Mouse (Mus musculus) forebrain, embryonic 10.5 days (tissue): ENCODE measurements around the gene Agpat4. TPM values are rescaled to one million over a fixed set of nuclear protein-coding genes. Genes with fewer than 3 reads are reported as not detected.
"Not testable (repeated sequence)": the region's sequence is repeated elsewhere in the genome, so short reads cannot be mapped to it uniquely, and the experiment has no call there.

Experiments
- DNase-seq: peaks from one replicate; pipeline ENCODE4 v3.0.0-alpha.2; 2017; ENCODE audit warnings: low spot score; ENCODE audit errors: extremely low spot score
- H3K27ac ChIP-seq: fragments of 300-500 bp; sonication (generic); 2 replicates; pipeline ENCODE4 v1.5.1; 2016; ENCODE audit warnings: mild to moderate bottlenecking
- H3K27me3 ChIP-seq: fragments of 300-500 bp; sonication (generic); 2 replicates; pipeline ENCODE4 v1.6.1; 2016; ENCODE audit warnings: mild to moderate bottlenecking; ENCODE audit not compliant: poor library complexity, severe bottlenecking
- H3K36me3 ChIP-seq: fragments of 300-500 bp; sonication (generic); replicated peaks from 2 replicates; pipeline ENCODE4 v1.6.1; 2016; ENCODE audit warnings: mild to moderate bottlenecking, moderate library complexity
- H3K4me1 ChIP-seq: fragments of 300-500 bp; sonication (generic); 2 replicates; pipeline ENCODE4 v1.6.1; 2016
- H3K4me3 ChIP-seq: fragments of 300-500 bp; sonication (generic); 2 replicates; pipeline ENCODE4 v1.5.1; 2016; ENCODE audit warnings: mild to moderate bottlenecking, moderate library complexity
- H3K9me3 ChIP-seq: fragments of 300-500 bp; sonication (generic); 2 replicates; pipeline ENCODE4 v1.6.1; 2016; ENCODE audit warnings: mild to moderate bottlenecking, moderate library complexity
- WGBS: fragments of 180-500 bp; shearing (Covaris S2); methylation state at CpG from one replicate; pipeline ENCODE4 v1.1.7; 2016; 5-methylcytosine and 5-hydroxymethylcytosine counted together
- polyA plus RNA-seq: library from polyadenylated mRNA; unstranded; fragments of >200 nt; fragmentation: Nextera tagmentation; extraction: Ambion mirVana; gene quantifications from 2 replicates; pipeline ENCODE4 v1.2.1, GENCODE M21; 2016

Agpat4 gene
- polyA plus RNA-seq, 1 experiment from 2014 or later = 42.2 TPM

DNA sequence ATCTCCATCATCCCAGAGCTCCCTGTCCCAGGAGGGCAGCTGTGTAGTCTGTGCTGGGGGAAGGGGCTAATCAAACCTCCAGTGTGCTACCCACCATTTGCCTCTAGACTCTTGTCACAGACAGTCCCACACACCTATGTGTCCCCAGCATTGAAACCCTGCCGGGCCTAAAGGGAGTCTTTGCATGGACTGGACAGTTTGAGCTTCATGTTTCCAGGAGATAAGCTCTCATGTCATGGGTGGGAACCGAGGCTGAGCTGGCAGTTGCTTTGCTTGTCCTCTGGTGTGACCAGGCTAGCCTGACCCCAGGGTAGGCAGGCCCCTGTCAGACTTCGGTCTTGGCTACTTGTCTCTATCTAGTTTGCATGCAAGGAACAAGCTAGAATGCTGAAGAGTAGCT, 87.7 kb downstream of the Agpat4 start:
- WGBS = 70% methylated on average over 3 of the region's 3 CpGs
- Histone ChIP-seq H3K36me3 (peaks cover 29% of the 10 kb centered on the region), H3K4me1 (peaks cover 52% of the 10 kb centered on the region), H3K4me3 (no peak overlapping the region), H3K27ac (peak overlapping the region; percentile 80), H3K27me3 (no peaks in the 10 kb centered on the region), H3K9me3 (no peaks in the 10 kb centered on the region)
- DNase-seq = no peak

DNA sequence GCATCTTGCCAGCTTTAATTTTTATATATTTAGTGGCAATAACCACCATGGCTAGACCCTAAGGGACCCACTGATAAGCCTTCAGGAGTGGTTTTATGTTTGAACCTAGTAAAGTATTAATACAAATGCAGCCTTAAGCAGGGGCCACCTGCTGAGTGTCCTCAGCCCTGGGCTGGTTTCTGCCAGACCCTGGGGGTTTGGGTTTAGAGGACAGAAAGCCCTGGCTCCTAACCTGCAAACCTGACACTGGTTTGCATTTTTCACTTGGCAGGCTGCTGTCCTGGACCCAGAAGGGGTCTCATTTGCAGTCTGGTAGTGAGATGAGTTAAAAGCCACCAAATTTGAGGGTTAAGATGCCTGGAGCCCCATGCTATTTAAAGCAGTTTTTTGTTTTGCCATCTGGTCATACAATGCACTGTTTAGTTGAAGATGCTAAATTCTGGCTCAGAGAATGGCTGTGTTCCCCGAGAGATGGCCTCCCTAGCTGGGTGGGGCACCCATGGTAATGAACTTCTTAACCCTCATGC, 88.6 kb downstream of the Agpat4 start:
- H3K36me3 ChIP-seq = peaks cover 37% of the 10 kb centered on the region
- 43% methylated on average over 1 of the region's 1 CpGs for WGBS
- peaks cover 52% of the 10 kb centered on the region for H3K4me1 ChIP-seq
- H3K9me3 ChIP-seq = no peaks in the 10 kb centered on the region
- no peaks in the 10 kb centered on the region for H3K27me3 ChIP-seq
- peak overlapping the region; percentile 65 for H3K27ac ChIP-seq
- no peak for DNase-seq
- no peak overlapping the region for H3K4me3 ChIP-seq

DNA sequence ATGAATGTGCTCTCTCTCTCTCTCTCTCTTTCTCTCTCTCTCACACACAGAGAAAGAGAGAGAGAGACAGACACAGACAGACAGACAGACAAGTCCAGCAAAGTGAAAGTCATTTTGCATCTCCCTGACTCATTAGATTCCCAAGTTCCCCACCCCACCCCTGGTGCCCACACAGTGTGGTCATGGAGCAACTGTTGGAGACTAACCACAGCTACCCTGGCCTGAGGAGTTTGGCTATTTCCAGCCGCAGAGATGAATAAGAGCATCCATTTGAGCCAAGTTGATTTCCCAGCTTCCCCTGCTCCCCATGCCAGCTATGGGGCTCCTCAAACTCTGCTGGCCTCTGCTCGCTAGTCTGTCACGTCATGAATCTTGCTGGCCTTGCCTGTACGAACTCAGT, 91.0 kb downstream of the Agpat4 start:
- no peaks in the 10 kb centered on the region for H3K9me3 ChIP-seq
- H3K27me3 ChIP-seq = no peaks in the 10 kb centered on the region
- 91% methylated on average over 4 of the region's 4 CpGs for WGBS
- peaks cover 52% of the 10 kb centered on the region for H3K36me3 ChIP-seq
- peak overlapping the region; percentile 25; the same call in 1 of the 2 replicates for H3K27ac ChIP-seq
- H3K4me3 ChIP-seq = no peak overlapping the region
- peaks cover 38% of the 10 kb centered on the region for H3K4me1 ChIP-seq
- no peak for DNase-seq

DNA sequence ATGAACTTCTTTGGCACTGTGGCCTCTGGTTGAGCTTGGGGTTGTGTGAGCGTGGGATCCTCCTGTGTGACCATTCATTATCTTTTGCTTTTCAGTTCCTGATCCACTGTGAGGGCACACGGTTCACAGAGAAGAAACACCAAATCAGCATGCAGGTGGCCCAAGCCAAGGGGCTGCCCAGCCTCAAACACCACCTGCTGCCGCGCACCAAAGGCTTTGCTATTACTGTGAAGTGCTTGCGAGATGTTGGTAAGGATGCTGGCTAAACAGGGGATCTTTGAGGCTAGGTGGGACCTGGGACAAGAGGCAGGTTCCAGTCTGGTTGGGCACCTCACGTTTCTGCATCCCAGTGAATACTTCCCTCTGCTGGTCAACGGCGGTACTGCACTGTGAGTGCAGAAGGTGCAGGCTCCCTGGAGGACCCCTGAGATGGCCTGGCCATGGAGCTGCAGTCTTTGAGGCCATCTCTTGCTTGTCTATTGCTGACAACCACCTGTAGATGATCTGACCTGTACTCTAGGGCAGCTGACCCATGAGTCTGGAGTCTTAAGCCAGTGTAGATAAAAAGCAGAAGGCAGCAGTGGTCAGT, 92.1 kb downstream of the Agpat4 start:
- H3K4me3 ChIP-seq = no peak overlapping the region
- no peak overlapping the region for H3K27ac ChIP-seq
- H3K36me3 ChIP-seq = peaks cover 64% of the 10 kb centered on the region
- peak; percentile 84 for DNase-seq
- H3K27me3 ChIP-seq = no peaks in the 10 kb centered on the region
- peaks cover 26% of the 10 kb centered on the region for H3K4me1 ChIP-seq
- no peaks in the 10 kb centered on the region for H3K9me3 ChIP-seq
- 36% methylated on average over 8 of the region's 8 CpGs for WGBS

DNA sequence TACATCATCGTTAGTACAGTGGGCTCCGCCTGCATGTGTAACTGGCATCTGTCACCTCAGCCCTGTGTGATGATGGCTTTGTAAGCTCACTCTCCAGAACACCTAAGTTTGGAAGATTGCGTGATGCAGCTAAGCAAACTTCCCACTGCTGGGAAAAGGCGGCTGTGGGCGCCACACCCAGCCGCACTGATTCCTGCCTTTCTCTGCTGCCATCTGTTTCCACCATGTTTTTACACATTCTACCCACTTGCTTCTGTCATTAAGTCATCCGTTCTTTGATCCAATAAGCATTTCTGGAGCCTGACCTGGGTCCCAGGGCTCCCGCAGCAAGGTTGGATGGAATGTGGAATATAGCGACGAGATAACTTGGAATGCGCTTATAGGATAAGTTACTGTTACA, 93.4 kb downstream of the Agpat4 start:
- DNase-seq = no peak
- 94% methylated on average over 11 of the region's 11 CpGs for WGBS
- Histone ChIP-seq H3K9me3 (no peaks in the 10 kb centered on the region), H3K36me3 (peaks cover 77% of the 10 kb centered on the region), H3K27me3 (no peaks in the 10 kb centered on the region), H3K27ac (no peak overlapping the region), H3K4me1 (peaks cover 15% of the 10 kb centered on the region), H3K4me3 (no peak overlapping the region)

DNA sequence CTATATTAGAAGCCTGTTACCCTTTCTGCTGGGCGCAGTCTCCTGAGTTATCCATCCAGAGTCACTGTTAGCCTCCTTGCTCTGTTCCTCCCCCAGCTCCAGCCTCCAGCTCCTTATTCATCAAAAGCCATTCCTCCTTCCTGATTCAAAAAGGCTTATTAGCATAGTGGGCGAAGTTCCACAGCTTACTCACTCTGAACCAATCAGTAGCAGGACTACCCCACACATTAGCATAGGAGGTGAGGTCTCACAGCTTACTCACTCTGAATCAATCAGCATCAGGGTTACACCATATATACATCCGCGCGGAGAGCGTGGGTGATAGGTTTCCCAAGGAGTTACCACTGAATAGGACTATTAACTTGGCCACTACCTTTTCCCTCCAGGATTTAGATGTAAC, 93.8 kb downstream of the Agpat4 start:
- no peaks in the 10 kb centered on the region for H3K27me3 ChIP-seq
- no peak overlapping the region for H3K27ac ChIP-seq
- peaks cover 81% of the 10 kb centered on the region for H3K36me3 ChIP-seq
- no peak for DNase-seq
- H3K9me3 ChIP-seq = no peaks in the 10 kb centered on the region
- WGBS = 90% methylated on average over 6 of the region's 6 CpGs
- peaks cover 10% of the 10 kb centered on the region for H3K4me1 ChIP-seq
- H3K4me3 ChIP-seq = no peak overlapping the region

DNA sequence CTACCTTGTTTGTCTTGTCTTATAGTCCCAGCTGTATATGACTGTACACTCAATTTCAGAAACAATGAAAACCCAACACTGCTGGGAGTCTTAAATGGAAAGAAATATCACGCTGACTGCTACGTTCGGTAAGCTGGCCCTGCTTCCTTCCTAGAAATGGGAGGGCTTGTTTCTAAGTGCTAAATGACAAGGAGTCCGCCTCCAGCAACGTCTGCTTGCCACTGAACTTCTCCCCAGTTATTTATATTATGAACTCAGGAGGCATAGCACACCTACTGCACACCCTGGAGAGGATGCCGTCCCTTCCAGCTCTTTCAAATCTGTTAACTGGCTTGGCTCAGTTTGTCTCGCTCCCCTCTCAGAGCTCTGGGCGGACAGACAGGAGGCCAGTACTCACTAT, 94.9 kb downstream of the Agpat4 start:
- Histone ChIP-seq H3K36me3 (peaks cover 92% of the 10 kb centered on the region), H3K27ac (no peak overlapping the region), H3K4me1 (no peaks in the 10 kb centered on the region), H3K4me3 (no peak overlapping the region), H3K9me3 (no peaks in the 10 kb centered on the region), H3K27me3 (no peaks in the 10 kb centered on the region)
- 92% methylated on average over 8 of the region's 8 CpGs for WGBS
- no peak for DNase-seq

DNA sequence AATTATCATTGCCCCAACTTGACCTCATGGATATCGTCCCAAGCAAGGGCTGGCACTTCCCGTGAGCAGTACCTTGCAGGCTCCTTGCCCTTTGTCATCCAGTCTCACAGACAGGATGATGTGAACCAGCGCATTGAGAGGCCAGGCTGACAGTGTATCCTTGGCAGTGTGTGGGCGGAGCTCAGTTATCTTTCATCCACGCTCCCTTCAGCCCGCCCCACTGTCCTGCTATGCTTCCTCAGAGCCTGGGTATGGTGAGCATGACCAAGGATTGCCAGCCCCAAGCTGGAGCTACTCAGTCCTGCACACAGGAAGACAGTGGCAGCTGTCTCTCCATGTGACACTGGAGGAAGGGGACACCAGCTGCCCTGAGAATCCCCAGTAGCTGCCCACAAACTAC, 97.7 kb downstream of the Agpat4 start:
- WGBS = 85% methylated on average over 6 of the region's 6 CpGs
- no peaks in the 10 kb centered on the region for H3K4me1 ChIP-seq
- H3K4me3 ChIP-seq = no peak overlapping the region
- no peak for DNase-seq
- H3K27me3 ChIP-seq = no peaks in the 10 kb centered on the region
- H3K27ac ChIP-seq = no peak overlapping the region
- no peaks in the 10 kb centered on the region for H3K9me3 ChIP-seq
- H3K36me3 ChIP-seq = peaks cover 100% of the 10 kb centered on the region

DNA sequence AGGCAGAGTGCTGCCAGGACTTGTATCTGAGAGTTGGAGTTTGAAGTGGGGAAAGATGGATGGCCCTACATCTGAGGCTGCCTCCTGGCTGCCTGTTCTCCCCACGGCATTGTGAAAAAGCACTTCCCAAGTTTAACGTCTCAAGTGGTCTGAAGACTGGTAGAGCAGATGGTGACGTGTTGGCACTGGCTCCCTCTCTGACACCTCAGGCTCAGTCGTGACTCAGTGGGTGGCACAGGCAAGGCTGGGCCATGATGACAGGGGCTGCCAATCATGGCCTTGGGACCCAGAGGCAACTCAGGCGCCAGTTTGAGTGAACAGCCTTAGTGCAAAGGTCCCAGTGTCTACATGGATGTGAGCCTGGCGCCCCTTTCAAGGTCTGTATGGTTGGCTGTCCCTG, 103.4 kb downstream of the Agpat4 start:
- no peak for DNase-seq
- H3K4me3 ChIP-seq = no peak overlapping the region
- peaks cover 76% of the 10 kb centered on the region for H3K36me3 ChIP-seq
- WGBS = 85% methylated on average over 6 of the region's 6 CpGs
- no peaks in the 10 kb centered on the region for H3K9me3 ChIP-seq
- no peaks in the 10 kb centered on the region for H3K27me3 ChIP-seq
- 0 out of 2 replicates have a peak, but pooled peaks cover 5% of the 10 kb centered on the region for H3K4me1 ChIP-seq
- no peak overlapping the region for H3K27ac ChIP-seq

DNA sequence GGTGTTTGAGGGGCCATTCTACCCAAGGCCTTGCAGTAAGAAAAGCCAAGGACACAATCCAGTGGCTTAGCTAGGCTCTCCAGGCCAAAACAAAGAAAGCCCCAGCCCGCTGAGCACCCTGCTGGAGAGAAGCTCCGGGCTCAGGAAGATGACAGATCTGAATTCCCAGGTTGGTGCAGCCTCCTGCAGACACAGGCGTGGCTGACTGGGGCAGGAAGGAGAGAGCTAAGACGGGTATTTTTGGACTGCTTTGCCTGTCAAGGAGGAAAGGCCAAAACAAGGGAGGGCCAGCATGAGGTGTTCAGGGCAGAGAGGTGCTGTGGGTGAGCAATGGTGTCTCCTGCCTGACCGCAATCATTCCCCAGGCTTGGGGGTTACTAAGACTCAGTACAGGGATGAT, 105.2 kb downstream of the Agpat4 start:
- no peaks in the 10 kb centered on the region for H3K9me3 ChIP-seq
- no peak for DNase-seq
- no peak overlapping the region for H3K4me3 ChIP-seq
- WGBS = 37% methylated on average over 5 of the region's 5 CpGs
- peaks cover 76% of the 10 kb centered on the region for H3K36me3 ChIP-seq
- H3K27me3 ChIP-seq = no peaks in the 10 kb centered on the region
- H3K4me1 ChIP-seq = 0 out of 2 replicates have a peak, but pooled peaks cover 5% of the 10 kb centered on the region
- 0 out of 2 replicates have a peak overlapping the region, but pooled peaks have one; percentile 36 for H3K27ac ChIP-seq

DNA sequence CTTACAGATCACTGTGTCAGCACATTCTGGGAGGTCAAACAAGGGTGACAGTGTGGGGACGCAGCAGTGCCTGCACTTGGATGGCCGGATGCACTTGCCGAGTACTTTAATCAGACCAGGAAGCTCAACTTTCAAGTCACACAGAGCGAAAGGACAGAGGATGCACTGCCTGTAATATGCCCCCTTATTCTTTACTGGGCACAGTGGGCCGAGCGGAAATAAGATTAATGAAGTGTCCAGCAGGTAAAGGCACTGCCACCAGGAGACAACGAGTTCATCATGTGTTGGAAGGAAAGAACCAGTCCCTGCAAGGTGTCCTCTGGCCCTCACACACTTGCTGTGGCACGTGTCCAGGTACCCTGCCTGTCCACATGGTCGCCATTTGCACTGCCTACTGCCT, 105.6 kb downstream of the Agpat4 start:
- H3K9me3 ChIP-seq = no peaks in the 10 kb centered on the region
- no peak overlapping the region for H3K4me3 ChIP-seq
- no peak overlapping the region for H3K27ac ChIP-seq
- H3K36me3 ChIP-seq = peaks cover 76% of the 10 kb centered on the region
- H3K4me1 ChIP-seq = 0 out of 2 replicates have a peak, but pooled peaks cover 5% of the 10 kb centered on the region
- no peaks in the 10 kb centered on the region for H3K27me3 ChIP-seq
- WGBS = 89% methylated on average over 9 of the region's 9 CpGs
- DNase-seq = no peak

DNA sequence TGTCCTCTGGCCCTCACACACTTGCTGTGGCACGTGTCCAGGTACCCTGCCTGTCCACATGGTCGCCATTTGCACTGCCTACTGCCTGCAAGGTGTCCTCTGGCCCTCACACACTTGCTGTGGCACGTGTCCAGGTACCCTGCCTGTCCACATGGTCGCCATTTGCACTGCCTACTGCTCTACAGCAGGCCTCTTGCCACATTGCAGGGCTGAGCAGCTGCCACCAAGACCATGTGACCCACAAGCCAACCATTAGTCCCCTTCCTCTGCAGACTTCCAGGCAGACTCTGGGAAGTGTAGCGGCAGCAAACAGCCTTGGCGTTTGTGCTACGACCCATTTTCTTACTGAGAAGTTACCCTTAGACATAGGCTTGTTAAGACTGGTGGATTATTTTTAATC, 106.0 kb downstream of the Agpat4 start:
- H3K9me3 ChIP-seq, H3K27me3 ChIP-seq, DNase-seq, H3K27ac ChIP-seq, H3K4me1 ChIP-seq, H3K4me3 ChIP-seq: not testable (repeated sequence)
- peaks cover 76% of the 10 kb centered on the region for H3K36me3 ChIP-seq
- WGBS = 92% methylated on average over 7 of the region's 7 CpGs

DNA sequence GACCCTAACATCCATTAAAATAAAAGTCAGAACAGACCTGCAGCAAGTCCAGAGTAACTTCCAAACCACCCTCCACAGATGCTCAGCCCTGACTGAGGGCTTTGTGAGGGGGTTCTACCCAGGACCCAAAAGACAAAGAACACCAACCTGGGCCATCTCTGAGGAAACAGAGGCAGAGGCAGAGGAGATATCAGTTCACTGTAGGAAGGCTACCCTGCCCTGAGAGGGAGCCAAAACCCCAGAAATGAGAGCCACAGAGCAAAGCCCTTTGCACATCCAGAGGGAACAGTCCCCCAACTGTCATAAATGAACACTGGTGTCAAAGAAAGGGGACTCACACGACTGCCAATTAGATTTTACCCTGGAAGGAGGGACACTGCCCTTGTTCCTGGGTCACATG, 106.7 kb downstream of the Agpat4 start:
- Histone ChIP-seq H3K4me3 (no peak overlapping the region), H3K27me3 (no peaks in the 10 kb centered on the region), H3K27ac (no peak overlapping the region), H3K36me3 (peaks cover 76% of the 10 kb centered on the region), H3K9me3 (no peaks in the 10 kb centered on the region), H3K4me1 (0 out of 2 replicates have a peak, but pooled peaks cover 5% of the 10 kb centered on the region)
- 79% methylated on average over 1 of the region's 1 CpGs for WGBS
- no peak for DNase-seq
